Mouse (Mus musculus): ENCODE measurements around the gene Olfr691.
"Not testable (repeated sequence)": the region's sequence is repeated elsewhere in the genome, so short reads cannot be mapped to it uniquely, and the experiment has no call there.

Olfr691 gene

DNA sequence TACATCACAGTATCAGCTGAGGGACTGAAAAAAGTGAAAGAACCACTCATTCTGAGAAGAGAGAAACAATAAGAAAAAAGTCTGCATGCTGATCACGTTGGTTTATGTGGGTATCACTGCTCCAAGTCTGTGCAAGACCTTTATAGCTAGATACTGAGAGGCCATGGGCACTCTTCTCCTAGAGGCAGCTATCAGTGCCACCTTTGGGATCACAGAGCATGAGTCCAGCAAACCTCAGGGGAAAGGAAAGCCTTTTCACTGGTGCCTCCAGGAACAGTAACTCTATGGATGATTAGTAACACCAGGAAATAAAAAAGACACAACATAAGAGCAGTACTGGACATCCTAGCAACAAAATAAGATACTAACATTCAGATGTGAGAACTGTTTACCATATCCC lies at the start of gene Olfr691:
Gene Olfr691, minus strand, starts transcription at position 101 of the 400 bp plus-strand sequence.
- no peak for DNase-seq (ENCODE audit: low read depth)

DNA sequence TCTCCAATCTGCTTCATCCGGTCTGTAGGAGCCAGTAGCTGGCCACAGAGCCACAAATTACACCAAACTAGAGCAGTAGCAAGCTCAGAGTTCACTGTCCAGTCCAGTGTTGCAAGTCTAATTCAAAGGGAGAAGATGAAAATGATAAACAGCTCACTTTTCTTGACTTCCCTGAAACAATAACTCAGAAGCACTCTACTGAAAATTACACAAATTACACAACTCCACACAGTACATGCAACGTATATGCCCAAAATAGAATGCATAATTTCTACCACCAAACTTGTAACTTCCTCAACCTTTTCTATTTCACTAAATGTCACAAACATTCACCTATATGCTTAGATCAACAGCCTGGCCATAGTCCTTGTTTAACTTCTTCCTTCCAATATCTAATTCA lies 48.2 kb upstream of the Olfr691 start:
- no peak for DNase-seq (ENCODE audit: low read depth)

GRCm38 (mm10) chr7:105387696-105388095 lies 45.6 kb upstream of the Olfr691 start:
- DNase-seq (ENCODE audit: low read depth), result no peak

GRCm38 (mm10) chr7:105380329-105380728 lies 38.3 kb upstream of the Olfr691 start:
- DNase-seq (ENCODE audit: low read depth), result no peak

DNA sequence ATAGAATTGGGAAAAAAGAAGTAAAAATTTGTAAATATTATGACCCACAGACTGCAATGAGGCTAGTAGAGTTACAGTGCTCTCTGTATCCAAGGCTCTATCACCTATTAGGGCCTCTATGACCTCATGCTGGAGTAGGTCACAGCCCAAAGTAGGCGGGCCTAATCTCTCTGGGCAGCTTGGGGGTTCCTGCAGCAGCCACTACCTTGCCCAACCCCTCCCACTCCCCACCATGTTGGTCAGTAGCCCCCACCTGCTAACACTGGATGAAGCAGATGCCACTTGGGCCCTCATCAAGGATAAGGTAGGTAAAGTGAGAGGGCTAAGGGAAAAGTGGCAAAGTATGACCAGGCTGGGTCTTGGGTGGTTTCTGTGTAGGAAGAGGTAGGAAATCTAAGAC lies 32.8 kb upstream of the Olfr691 start, which contains the start of gene Gm5901:
Gene Gm5901, plus strand, starts transcription at position 173 of the 400 bp plus-strand sequence.
- DNase-seq (ENCODE audit: low read depth), result no peak

- no peak for DNase-seq (ENCODE audit: low read depth)
Observed at GRCm38 (mm10) chr7:105373976-105374375, 31.9 kb upstream of the Olfr691 start.

- DNase-seq (ENCODE audit: low read depth), result no peak
Observed at GRCm38 (mm10) chr7:105373509-105373908, 31.4 kb upstream of the Olfr691 start.

- DNase-seq (ENCODE audit: low read depth), result no peak
Observed at GRCm38 (mm10) chr7:105372912-105373311, 30.8 kb upstream of the Olfr691 start.

DNA sequence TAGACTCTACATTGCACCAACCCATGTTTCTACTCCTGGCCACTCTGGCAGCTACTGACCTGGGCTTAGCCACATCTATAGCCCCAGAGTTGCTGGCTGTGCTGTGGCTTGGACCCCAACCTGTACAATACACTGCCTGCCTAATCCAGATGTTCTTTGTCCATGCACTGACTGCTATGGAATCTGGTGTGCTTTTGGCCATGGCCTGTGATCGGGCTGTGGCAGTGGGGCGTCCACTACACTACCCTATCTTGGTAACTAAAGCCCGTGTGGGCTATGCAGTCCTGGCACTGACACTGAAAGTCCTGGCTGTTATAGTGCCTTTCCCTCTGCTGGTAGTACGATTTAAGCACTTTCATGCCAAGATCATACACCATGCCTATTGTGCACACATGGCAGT lies 26.5 kb upstream of the Olfr691 start:
- DNase-seq (ENCODE audit: low read depth), result no peak

DNA sequence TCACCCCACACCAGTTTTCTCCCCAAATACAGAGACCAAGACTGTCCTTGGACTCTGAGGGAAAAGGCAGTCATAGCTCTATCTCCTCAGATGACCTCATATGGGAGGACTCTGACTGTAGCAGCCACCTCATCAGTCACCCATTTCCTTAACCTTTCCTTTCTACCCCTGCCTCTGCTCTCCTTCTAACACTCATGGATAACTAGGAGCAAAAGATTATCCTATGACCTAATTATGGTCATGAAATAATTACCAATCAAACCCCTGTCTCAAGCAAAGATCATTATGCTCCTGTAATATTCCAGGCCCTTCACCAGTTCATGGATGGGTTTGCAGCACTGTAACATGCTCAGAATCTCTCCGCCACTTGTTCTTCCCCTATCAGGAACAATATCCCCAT lies 25.9 kb upstream of the Olfr691 start, which contains the start of gene Olfr692:
Gene Olfr692, plus strand, starts transcription at position 301 of the 400 bp plus-strand sequence.
- DNase-seq (ENCODE audit: low read depth), result no peak

- DNase-seq (ENCODE audit: low read depth), result no peak
Observed at GRCm38 (mm10) chr7:105367268-105367667, 25.2 kb upstream of the Olfr691 start.

DNA sequence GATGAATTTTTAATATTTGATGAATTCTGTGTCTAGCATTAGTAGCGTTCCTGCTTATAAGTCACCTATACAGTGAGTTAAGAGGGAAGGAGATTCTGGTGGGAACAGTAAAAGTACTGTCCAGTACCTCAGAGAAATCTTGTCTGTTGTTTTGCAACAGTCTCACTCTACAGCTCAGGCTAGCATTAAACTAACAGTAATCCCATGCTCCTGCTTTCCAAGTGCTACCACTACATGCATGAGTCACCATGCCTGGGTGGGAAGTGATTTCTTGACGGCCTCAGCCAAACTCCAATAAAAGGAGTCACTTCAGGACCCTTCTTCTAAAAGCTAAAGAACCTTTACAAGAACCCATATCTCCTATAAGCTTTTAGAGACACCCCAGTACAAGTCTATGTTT lies 19.6 kb upstream of the Olfr691 start:
- DNase-seq (ENCODE audit: low read depth), result no peak

GRCm38 (mm10) chr7:105356487-105356886 lies 14.4 kb upstream of the Olfr691 start:
- DNase-seq (ENCODE audit: low read depth), result not testable (repeated sequence)

GRCm38 (mm10) chr7:105356064-105356463 lies 14.0 kb upstream of the Olfr691 start:
- DNase-seq (ENCODE audit: low read depth), result not testable (repeated sequence)

DNA sequence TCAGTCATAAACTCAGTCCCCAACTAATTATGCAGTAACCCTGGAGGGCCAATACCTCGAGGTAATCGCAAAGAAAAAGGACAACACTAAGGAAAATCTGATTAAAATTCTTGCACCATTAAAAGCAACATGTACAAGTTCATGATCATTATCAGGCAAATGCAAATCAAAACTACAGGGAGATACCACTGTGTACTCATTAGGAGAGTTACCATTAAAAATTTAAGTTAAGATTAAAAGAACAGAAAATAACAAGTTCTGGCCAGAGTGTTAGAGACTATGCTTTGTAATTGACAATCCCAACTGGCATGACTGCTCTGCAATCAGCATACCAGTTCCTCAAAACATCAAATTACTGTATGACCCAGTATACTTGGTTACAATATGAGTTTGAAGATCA lies 682 bp upstream of the Olfr691 start:
- no peak for DNase-seq (ENCODE audit: low read depth)

GRCm38 (mm10) chr7:105334004-105334403 lies 8.1 kb downstream of the Olfr691 start, which contains the start of gene Olfr690:
TSS of gene Olfr690 (minus strand) at chr7:105334104.
- DNase-seq (ENCODE audit: low read depth), result no peak

DNA sequence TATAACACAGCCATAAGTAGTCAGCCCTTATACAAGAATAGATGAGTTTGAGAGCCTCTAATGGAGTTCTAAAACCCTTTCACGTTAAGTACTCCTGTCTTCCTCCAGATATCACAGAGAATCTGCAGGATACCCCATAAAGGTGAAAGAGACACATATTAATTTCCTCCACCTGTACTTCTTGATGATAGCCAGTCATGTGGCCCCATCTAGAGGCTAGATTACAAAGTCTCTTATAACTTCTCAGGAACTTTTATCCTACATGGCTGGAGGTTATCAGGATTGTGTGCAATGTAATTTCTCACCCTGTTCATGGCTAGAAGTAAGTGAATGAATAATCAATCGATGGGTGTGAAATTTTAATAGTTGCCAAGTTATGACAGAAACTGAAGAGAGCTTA lies 16.8 kb downstream of the Olfr691 start:
- DNase-seq (ENCODE audit: low read depth), result no peak

GRCm38 (mm10) chr7:105310865-105311264 lies 31.2 kb downstream of the Olfr691 start, which contains the start of gene Olfr689:
TSS of gene Olfr689 (plus strand) at chr7:105311165.
- DNase-seq (ENCODE audit: low read depth), result no peak

- no peak for DNase-seq (ENCODE audit: low read depth)
Observed at GRCm38 (mm10) chr7:105290051-105290450, 52.0 kb downstream of the Olfr691 start.

GRCm38 (mm10) chr7:105287795-105288194 lies 54.3 kb downstream of the Olfr691 start, which contains the start of gene Olfr688:
TSS of gene Olfr688 (plus strand) at chr7:105288095.
- no peak for DNase-seq (ENCODE audit: low read depth)
